Mouse (Mus musculus): ENCODE results near the gene Snx30. TPM values are rescaled to one million over a fixed set of nuclear protein-coding genes. Genes with fewer than 3 reads are reported as not detected.

Gene Snx30
- polyA plus RNA-seq, 1 experiment, result 14.6 TPM

- peak; percentile 71 for TF ChIP-seq CTCF (IDR thresholded peaks at IDR 0.05; ENCODE audit: extremely low read depth, insufficient read depth, low read length)
- TF ChIP-seq POLR2A (IDR thresholded peaks at IDR 0.05; ENCODE audit: extremely low read depth, insufficient read depth, low read length), result no peak
- no peaks in the 10 kb centered on the region for H3K4me1 ChIP-seq (ENCODE audit: control insufficient read depth, insufficient read depth, low read length)
- H3K4me3 ChIP-seq (ENCODE audit: insufficient read depth, low read length), result no peak overlapping the region
- no peak overlapping the region for H3K27ac ChIP-seq (ENCODE audit: insufficient read depth, low read length)
Observed at GRCm38 (mm10) chr4:59928347-59928746, 122.7 kb downstream of the Snx30 start.

DNA sequence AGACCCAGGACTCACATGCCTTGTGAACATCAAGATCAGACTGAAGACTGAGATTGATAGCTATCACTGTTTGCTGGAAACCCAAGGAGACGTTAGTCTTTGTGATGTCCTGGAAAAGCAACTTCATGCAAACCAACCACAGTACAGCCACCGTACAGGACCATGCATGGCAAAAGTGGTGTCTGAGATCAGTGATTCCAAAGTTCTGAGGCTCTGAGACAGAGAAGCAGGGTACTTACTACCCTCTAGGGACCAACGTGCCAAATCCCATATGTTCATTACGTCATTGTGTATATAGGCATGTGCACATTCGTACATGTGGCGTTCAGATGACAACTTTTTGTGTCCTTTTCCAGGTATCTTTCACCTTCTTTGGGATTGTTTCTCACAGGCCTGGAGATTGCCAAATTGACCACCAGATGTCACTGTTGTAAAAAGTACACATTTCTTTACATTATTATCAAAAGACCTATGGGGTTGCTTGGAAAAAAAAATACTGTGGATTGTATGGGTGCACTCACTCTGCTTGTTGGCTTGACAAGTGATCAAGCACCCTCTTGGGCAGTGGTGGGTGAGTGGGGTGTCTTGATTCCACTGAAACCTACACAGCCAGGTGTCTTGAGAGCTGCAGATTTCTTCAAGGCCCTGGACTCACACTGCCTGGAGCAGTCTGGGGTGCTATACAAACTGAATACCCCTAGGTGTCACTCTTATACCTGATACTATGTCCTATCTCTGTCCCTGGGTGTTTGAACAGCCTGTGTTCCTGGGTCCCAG, 127.1 kb downstream of the Snx30 start:
- TF ChIP-seq POLR2A (IDR thresholded peaks at IDR 0.05; ENCODE audit: extremely low read depth, insufficient read depth, low read length), result no peak
- peak; percentile 11 for TF ChIP-seq CTCF (IDR thresholded peaks at IDR 0.05; ENCODE audit: extremely low read depth, insufficient read depth, low read length)
- H3K27ac ChIP-seq (ENCODE audit: insufficient read depth, low read length), result no peak overlapping the region
- H3K4me1 ChIP-seq (ENCODE audit: control insufficient read depth, insufficient read depth, low read length), result no peaks in the 10 kb centered on the region
- no peak overlapping the region for H3K4me3 ChIP-seq (ENCODE audit: insufficient read depth, low read length)

- TF ChIP-seq POLR2A (IDR thresholded peaks at IDR 0.05; ENCODE audit: extremely low read depth, insufficient read depth, low read length) (no peak), CTCF (IDR thresholded peaks at IDR 0.05; ENCODE audit: extremely low read depth, insufficient read depth, low read length) (no peak)
- Histone ChIP-seq H3K4me1 (ENCODE audit: control insufficient read depth, insufficient read depth, low read length) (no peaks in the 10 kb centered on the region), H3K27ac (ENCODE audit: insufficient read depth, low read length) (no peak overlapping the region), H3K4me3 (ENCODE audit: insufficient read depth, low read length) (no peak overlapping the region)
Observed at GRCm38 (mm10) chr4:59937543-59937942, 131.9 kb downstream of the Snx30 start.

Other genes starting within 250 kb of the Snx30 start
- gene Hsdl2, start 224.3 kb upstream of the Snx30 start, polyA plus RNA-seq (2012; rRNA removed), result 30.5 and 36.2 TPM in 2 replicates
- gene E130308A19Rik, start 179.6 kb upstream of the Snx30 start, polyA plus RNA-seq (2012; rRNA removed), result 6.1 and 7.3 TPM in 2 replicates
- 21.9 and 22.3 TPM in 2 replicates for gene Inip, start 4.3 kb upstream of the Snx30 start, polyA plus RNA-seq (2012; rRNA removed)
- gene Slc46a2, start 109.2 kb downstream of the Snx30 start, polyA plus RNA-seq (2012; rRNA removed), result not detected in 2 replicates
- gene Mup4, start 154.9 kb downstream of the Snx30 start, polyA plus RNA-seq (2012; rRNA removed), result not detected in 2 replicates
- gene Mup6, start 158.5 kb downstream of the Snx30 start, polyA plus RNA-seq (2012; rRNA removed), result not detected in 2 replicates

All from cortical plate, adult 2 months (tissue).